Mouse (Mus musculus) hindbrain, embryonic 13.5 days (tissue): ENCODE results near the gene Capn2. TPM values are rescaled to one million over a fixed set of nuclear protein-coding genes. Genes with fewer than 3 reads are reported as not detected.

Experiments used
- ATAC-seq: fragments of 200-750 bp; cut with Nextera tagmentation; 2 replicates; pipeline ENCODE4 v1.8.0; 2017; ENCODE audit warnings: moderate TSS enrichment; ENCODE audit not compliant: low FRiP score
- H3K27ac ChIP-seq: fragments of 300-500 bp; sonication (generic); 2 replicates; pipeline ENCODE4 v1.5.1; 2015; ENCODE audit warnings: inconsistent platforms, mild to moderate bottlenecking, moderate library complexity
- H3K27me3 ChIP-seq: fragments of 300-500 bp; sonication (generic); 2 replicates; pipeline ENCODE4 v1.6.1; 2015; ENCODE audit warnings: mild to moderate bottlenecking, inconsistent platforms
- H3K36me3 ChIP-seq: fragments of 300-500 bp; sonication (generic); 2 replicates; pipeline ENCODE4 v1.6.1; 2015; ENCODE audit warnings: mild to moderate bottlenecking, inconsistent platforms
- H3K4me1 ChIP-seq: fragments of 300-500 bp; sonication (generic); replicated peaks from 2 replicates; pipeline ENCODE4 v1.6.1; 2015; ENCODE audit warnings: inconsistent platforms
- H3K4me2 ChIP-seq: fragments of 300-500 bp; sonication (generic); 2 replicates; pipeline ENCODE4 v1.6.1; 2015; ENCODE audit warnings: inconsistent platforms, mild to moderate bottlenecking, moderate library complexity
- H3K4me3 ChIP-seq: fragments of 300-500 bp; sonication (generic); 2 replicates; pipeline ENCODE4 v1.5.1; 2015; ENCODE audit warnings: mild to moderate bottlenecking, inconsistent platforms
- H3K9ac ChIP-seq: fragments of 300-500 bp; sonication (generic); 2 replicates; pipeline ENCODE4 v1.6.1; 2015; ENCODE audit warnings: mild to moderate bottlenecking, inconsistent platforms
- H3K9me3 ChIP-seq: fragments of 300-500 bp; sonication (generic); 2 replicates; pipeline ENCODE4 v1.6.1; 2016; ENCODE audit warnings: inconsistent platforms
- WGBS: fragments of 180-500 bp; shearing (Covaris S2); methylation state at CpG from one replicate; pipeline ENCODE4 v1.1.7; 2015; 5-methylcytosine and 5-hydroxymethylcytosine counted together
- polyA plus RNA-seq: library from polyadenylated mRNA; unstranded; fragments of >200 nt; fragmentation: Nextera tagmentation; extraction: Ambion mirVana; gene quantifications from 2 replicates; pipeline ENCODE4 v1.2.1, GENCODE M21; 2015

Capn2 gene
- polyA plus RNA-seq, 1 experiment from 2014 or later: 85.0 TPM

DNA sequence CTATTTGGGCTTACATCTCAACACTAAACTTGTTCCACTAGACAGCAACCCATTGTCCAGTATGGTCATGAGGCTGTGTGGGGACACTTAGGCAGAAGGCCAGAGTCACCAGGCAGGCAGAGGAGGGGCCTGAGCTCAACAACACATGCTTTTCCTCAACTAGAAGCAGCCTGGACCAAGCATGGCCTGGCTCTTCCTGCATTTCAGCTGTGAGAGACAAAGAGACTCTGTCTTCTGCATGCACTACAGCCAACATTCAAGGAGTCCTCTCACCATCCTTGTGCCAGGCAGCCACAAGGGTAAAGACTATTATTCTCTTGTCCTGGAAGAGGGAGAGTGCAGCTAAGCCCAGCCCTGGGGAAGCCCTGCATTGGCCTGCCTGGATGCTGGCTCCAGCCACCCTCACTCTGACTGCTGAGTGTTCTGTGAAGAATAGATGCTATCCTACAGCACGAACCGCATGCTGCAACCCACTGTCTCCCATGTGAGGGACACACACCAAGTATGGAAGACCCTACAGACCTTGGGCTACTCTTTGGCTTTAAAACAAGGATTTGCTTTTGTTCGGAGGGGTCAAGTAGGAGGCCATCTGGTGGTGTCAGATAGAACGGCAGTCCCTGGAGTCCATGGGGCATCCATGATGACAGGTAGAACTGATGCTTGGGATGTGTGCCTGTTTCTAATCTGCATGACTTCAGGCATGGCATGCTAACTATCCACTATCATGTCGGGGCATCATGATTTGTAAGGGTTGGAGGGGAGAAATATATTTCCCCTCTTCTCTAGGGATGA, 42.2 kb downstream of the Capn2 start:
- 91% methylated on average over 5 of the region's 5 CpGs for WGBS
- ATAC-seq: no peak
- H3K4me1 ChIP-seq: no peaks in the 10 kb centered on the region

GRCm38 (mm10) chr1:182465978-182466377, 51.4 kb downstream of the Capn2 start:
- WGBS: 85% methylated on average over 4 of the region's 4 CpGs
- H3K9me3 ChIP-seq: no peaks in the 10 kb centered on the region
- H3K4me2 ChIP-seq: no peak overlapping the region
- H3K27me3 ChIP-seq: no peaks in the 10 kb centered on the region
- peaks cover 53% of the 10 kb centered on the region for H3K36me3 ChIP-seq
- H3K27ac ChIP-seq: no peak overlapping the region
- peaks cover 12% of the 10 kb centered on the region for H3K4me1 ChIP-seq
- no peak overlapping the region for H3K4me3 ChIP-seq
- H3K9ac ChIP-seq: no peak overlapping the region
- no peak for ATAC-seq

More for the DNA sequence above, 42.2 kb downstream of the Capn2 start:
- Histone ChIP-seq H3K4me2 (no peak overlapping the region), H3K9ac (no peak overlapping the region), H3K36me3 (peaks cover 95% of the 10 kb centered on the region), H3K9me3 (no peaks in the 10 kb centered on the region), H3K27ac (no peak overlapping the region), H3K27me3 (no peaks in the 10 kb centered on the region), H3K4me3 (no peak overlapping the region)

DNA sequence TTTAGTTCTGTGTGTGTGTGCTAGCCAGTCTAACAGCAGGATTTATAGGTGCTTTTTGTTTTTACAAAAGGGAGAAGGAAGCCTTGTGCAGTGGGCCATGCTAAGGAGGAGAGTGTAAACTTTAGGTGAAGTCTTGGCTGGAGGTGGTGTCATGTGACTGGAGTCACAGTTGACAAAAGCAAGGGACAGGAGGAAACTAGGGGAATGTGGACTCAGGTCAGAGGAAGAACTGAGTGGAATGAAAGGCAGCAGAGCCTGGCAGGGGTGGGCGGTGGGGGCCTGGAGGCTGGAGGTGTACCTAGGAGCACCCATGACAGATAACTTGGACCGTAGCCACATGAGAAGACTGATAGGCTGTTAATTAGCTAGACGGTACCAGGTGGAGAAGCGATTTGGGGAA, 52.1 kb downstream of the Capn2 start:
- ATAC-seq: no peak
- Histone ChIP-seq H3K9ac (no peak overlapping the region), H3K4me3 (no peak overlapping the region), H3K4me2 (no peak overlapping the region), H3K27ac (no peak overlapping the region), H3K4me1 (peaks cover 15% of the 10 kb centered on the region), H3K9me3 (no peaks in the 10 kb centered on the region), H3K36me3 (peaks cover 47% of the 10 kb centered on the region), H3K27me3 (no peaks in the 10 kb centered on the region)
- WGBS: 60% methylated on average over 4 of the region's 4 CpGs

DNA sequence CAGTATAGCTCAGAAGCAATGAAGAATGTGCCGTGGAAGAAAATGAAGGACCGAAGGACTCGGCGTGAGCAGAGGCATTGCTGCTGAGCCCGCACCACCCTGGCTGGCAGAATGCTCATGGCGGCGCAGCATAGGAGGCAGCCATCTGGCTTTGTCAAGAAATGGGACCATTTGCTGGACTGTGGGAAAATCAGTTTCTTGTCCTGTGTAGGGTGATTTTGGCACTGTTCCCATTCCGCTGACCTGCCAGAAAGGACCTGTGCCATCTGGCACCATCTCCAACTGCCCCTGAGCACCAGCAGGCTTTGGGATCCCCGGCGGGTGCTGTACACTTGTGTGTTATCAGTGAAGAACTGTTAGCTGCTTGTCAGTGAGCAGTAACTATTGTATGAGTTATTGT, 55.6 kb downstream of the Capn2 start:
- Histone ChIP-seq H3K4me2 (no peak overlapping the region), H3K4me1 (peaks cover 21% of the 10 kb centered on the region), H3K9ac (no peak overlapping the region), H3K4me3 (no peak overlapping the region), H3K27ac (peak overlapping the region; percentile 79), H3K36me3 (peaks cover 31% of the 10 kb centered on the region), H3K27me3 (no peaks in the 10 kb centered on the region), H3K9me3 (no peaks in the 10 kb centered on the region)
- 0 out of 2 replicates have a peak, but pooled peaks have one; percentile 53 for ATAC-seq
- 58% methylated on average over 10 of the region's 10 CpGs for WGBS

DNA sequence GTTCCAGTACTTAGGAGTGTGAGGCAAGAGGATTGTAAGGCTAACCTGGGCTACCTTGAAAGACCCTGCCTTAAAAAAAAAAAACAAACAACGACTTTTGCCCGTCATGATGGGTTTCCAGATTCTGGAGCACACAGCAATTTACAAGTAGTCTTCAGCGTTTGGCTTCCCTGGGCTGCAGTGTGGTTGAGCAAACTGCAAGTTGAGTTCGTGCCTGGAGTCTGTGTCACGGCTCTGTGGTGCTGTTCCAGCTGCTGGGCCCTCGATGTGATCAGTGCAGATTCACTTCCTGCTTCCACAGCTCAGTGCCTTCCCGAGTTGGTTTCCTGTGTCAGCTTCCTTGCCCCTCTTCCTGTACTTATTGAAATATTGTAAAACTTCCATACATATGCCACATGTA, 56.1 kb downstream of the Capn2 start:
- Histone ChIP-seq H3K27ac (peak overlapping the region; percentile 79), H3K36me3 (peaks cover 30% of the 10 kb centered on the region), H3K4me3 (no peak overlapping the region), H3K27me3 (no peaks in the 10 kb centered on the region), H3K4me2 (no peak overlapping the region), H3K9ac (no peak overlapping the region), H3K4me1 (peaks cover 21% of the 10 kb centered on the region), H3K9me3 (no peaks in the 10 kb centered on the region)
- WGBS: 68% methylated on average over 7 of the region's 7 CpGs
- no peak for ATAC-seq

GRCm38 (mm10) chr1:182460291-182461244, 56.8 kb downstream of the Capn2 start:
- no peak overlapping the region; the same call in 1 of the 2 replicates for H3K9ac ChIP-seq
- H3K4me2 ChIP-seq: no peak overlapping the region
- peaks cover 20% of the 10 kb centered on the region for H3K4me1 ChIP-seq
- peaks cover 35% of the 10 kb centered on the region for H3K36me3 ChIP-seq
- H3K9me3 ChIP-seq: no peaks in the 10 kb centered on the region
- H3K27me3 ChIP-seq: no peaks in the 10 kb centered on the region
- no peak for ATAC-seq
- peak overlapping the region; percentile 79 for H3K27ac ChIP-seq
- H3K4me3 ChIP-seq: no peak overlapping the region
- 76% methylated on average over 13 of the region's 13 CpGs for WGBS

GRCm38 (mm10) chr1:182459436-182459835, 58.0 kb downstream of the Capn2 start:
- H3K36me3 ChIP-seq: peaks cover 46% of the 10 kb centered on the region
- no peaks in the 10 kb centered on the region for H3K9me3 ChIP-seq
- H3K4me3 ChIP-seq: no peak overlapping the region
- no peak overlapping the region for H3K4me2 ChIP-seq
- no peak for ATAC-seq
- H3K27ac ChIP-seq: peak overlapping the region; percentile 79
- H3K4me1 ChIP-seq: peaks cover 18% of the 10 kb centered on the region
- WGBS: 76% methylated on average over 8 of the region's 8 CpGs
- H3K9ac ChIP-seq: no peak overlapping the region
- H3K27me3 ChIP-seq: no peaks in the 10 kb centered on the region

DNA sequence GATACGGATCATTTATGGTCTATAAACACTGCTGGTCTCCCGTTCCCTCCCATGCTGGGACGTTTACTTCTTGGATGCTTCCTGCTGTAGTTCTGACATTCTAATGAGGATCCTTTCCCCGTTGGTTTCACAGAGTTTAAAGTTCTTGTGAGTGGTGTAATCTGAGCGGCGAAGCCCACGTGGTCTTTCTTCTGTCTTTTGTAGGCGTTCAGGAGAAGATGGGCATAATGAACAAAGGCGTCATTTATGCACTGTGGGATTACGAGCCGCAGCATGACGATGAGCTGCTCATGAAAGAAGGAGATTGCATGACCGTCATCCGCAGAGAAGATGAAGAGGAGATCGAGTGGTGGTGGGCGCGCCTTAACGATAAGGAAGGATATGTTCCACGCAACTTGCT, 58.9 kb downstream of the Capn2 start:
- Histone ChIP-seq H3K27ac (no peak overlapping the region), H3K9me3 (no peaks in the 10 kb centered on the region), H3K4me1 (peaks cover 18% of the 10 kb centered on the region), H3K36me3 (peaks cover 53% of the 10 kb centered on the region), H3K4me3 (no peak overlapping the region), H3K9ac (no peak overlapping the region), H3K27me3 (no peaks in the 10 kb centered on the region), H3K4me2 (no peak overlapping the region)
- ATAC-seq: no peak
- 74% methylated on average over 19 of the region's 19 CpGs for WGBS

GRCm38 (mm10) chr1:182455080-182455479, 62.3 kb downstream of the Capn2 start:
- H3K4me3 ChIP-seq: no peak overlapping the region
- no peaks in the 10 kb centered on the region for H3K9me3 ChIP-seq
- H3K9ac ChIP-seq: no peak overlapping the region
- 80% methylated on average over 2 of the region's 2 CpGs for WGBS
- H3K36me3 ChIP-seq: peaks cover 53% of the 10 kb centered on the region
- H3K27ac ChIP-seq: no peak overlapping the region
- no peak for ATAC-seq
- H3K4me2 ChIP-seq: no peak overlapping the region
- H3K4me1 ChIP-seq: peaks cover 6% of the 10 kb centered on the region
- no peaks in the 10 kb centered on the region for H3K27me3 ChIP-seq

GRCm38 (mm10) chr1:182452473-182452872, 64.9 kb downstream of the Capn2 start:
- H3K4me3 ChIP-seq: no peak overlapping the region
- 89% methylated on average over 4 of the region's 4 CpGs for WGBS
- H3K9ac ChIP-seq: no peak overlapping the region
- no peaks in the 10 kb centered on the region for H3K9me3 ChIP-seq
- no peaks in the 10 kb centered on the region for H3K27me3 ChIP-seq
- no peak overlapping the region for H3K4me2 ChIP-seq
- ATAC-seq: no peak
- H3K27ac ChIP-seq: no peak overlapping the region
- H3K36me3 ChIP-seq: peaks cover 61% of the 10 kb centered on the region
- H3K4me1 ChIP-seq: no peaks in the 10 kb centered on the region

DNA sequence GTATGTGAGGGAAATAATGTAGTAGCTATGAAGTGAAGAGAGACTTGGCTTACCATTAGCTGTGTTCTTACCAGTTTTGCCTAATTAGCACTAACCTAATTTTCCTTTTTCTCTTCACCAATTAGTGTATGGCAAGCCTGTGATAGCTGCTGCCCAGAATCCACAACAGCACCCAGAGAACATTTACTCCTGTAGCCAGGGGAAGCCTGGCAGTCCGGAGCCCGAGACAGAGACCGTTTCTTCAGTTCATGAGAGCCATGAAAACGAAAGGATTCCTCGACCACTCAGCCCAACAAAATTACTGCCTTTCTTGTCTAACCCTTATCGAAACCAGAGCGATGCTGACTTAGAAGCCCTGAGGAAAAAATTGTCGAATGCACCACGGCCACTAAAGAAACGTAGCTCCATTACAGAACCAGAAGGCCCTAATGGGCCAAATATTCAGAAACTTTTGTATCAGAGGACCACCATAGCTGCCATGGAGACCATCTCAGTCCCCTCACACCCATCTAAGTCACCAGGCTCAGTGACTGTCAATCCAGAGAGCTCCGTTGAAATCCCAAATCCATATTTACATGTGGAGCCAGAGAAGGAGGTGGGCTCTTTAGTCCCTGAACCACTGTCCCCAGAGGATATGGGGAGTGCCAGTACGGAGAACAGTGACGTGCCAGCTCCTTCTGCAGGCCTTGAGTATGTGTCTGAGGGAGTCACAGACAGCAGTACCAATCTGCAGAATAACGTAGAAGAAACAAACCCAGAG, 69.0 kb downstream of the Capn2 start:
- H3K4me1 ChIP-seq: no peaks in the 10 kb centered on the region
- 95% methylated on average over 14 of the region's 14 CpGs for WGBS
- no peaks in the 10 kb centered on the region for H3K9me3 ChIP-seq
- H3K4me2 ChIP-seq: no peak overlapping the region
- peaks cover 68% of the 10 kb centered on the region for H3K36me3 ChIP-seq
- no peak overlapping the region for H3K27ac ChIP-seq
- H3K9ac ChIP-seq: no peak overlapping the region
- no peak for ATAC-seq
- no peaks in the 10 kb centered on the region for H3K27me3 ChIP-seq
- no peak overlapping the region for H3K4me3 ChIP-seq

- no peak overlapping the region for H3K27ac ChIP-seq
- H3K9ac ChIP-seq: no peak overlapping the region
- no peaks in the 10 kb centered on the region for H3K27me3 ChIP-seq
- 88% methylated on average over 2 of the region's 2 CpGs for WGBS
- ATAC-seq: no peak
- no peak overlapping the region for H3K4me2 ChIP-seq
- peaks cover 81% of the 10 kb centered on the region for H3K36me3 ChIP-seq
- no peaks in the 10 kb centered on the region for H3K9me3 ChIP-seq
- H3K4me1 ChIP-seq: no peaks in the 10 kb centered on the region; the same call in 1 of the 2 replicates
- H3K4me3 ChIP-seq: no peak overlapping the region
Observed at GRCm38 (mm10) chr1:182444116-182444515, 73.3 kb downstream of the Capn2 start.
